Mouse (Mus musculus): Measurements from ENCODE around the gene Six1.
"Not testable (repeated sequence)": the region's sequence is repeated elsewhere in the genome, so short reads cannot be mapped to it uniquely, and the experiment has no call there.

Six1 gene

DNA sequence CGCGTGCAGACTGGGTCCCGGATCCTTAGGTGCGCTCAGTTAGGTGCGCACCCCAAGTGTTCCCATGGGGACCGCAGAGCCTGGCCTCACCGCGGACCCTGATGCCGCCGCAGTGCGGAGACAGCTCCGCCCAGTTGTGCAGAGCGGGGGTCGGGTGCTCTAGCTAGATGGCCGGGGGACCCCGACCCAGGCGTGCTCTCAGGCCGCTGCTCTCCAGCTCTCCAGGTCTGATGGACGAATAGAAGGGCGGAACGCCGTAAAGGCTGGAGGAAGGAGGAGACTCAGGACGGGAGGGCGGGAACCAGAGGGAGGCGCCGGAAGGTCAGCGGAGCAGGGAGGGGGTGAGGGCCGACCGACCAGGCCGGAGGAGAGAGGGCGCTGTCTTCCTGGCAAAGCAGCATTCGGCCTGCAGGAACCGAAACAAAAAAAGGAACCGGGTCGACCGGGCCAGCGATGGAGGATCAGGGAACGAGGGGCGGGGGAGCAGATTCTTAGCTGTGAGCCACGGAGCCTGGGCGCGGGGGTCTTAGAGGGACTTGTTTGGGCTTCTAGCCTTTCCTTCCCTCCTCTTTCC is at the start of gene Six1:
TSS of gene Six1 (minus strand) at position 220 of the 574 bp plus-strand sequence.
- DNase-seq: peak; percentile 27

DNA sequence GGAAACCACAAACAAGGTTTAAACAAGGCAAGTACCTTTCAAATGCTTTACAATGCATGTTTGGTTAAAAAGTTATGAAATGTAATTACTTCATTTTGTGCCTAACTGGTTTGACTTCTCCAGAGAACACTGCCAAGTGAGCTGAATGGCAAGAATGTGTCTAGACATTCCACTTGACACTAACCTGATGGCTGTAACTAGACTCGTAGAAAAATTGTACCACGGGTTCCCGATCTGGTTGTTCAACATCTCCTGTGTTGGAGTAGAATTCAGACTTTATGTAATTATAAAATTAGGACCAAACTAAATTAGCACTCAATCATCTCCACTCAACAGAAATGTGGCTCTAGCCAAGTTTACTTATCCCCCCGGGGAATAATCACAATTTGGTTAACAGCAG is 44.9 kb upstream of the Six1 start:
- no peak for DNase-seq

DNA sequence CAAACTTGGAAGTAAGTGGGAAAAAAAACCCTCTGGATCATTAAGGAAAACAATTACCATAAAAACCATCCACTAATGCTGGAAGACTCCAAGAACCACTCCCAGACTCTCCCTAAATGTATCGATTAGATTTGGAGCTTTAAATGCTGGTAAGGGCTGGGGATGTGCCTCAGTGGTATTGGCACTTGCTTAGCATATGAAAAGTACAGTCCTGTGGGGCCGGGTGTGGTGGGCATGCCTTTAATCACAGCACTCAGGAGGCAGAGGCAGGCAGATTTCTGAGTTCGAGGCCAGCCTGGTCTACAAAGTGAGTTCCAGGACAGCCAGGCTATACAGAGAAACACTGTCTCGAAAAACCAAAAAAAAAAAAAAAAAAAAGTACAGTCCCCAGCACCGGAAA is 42.5 kb upstream of the Six1 start:
- DNase-seq: not testable (repeated sequence)

DNA sequence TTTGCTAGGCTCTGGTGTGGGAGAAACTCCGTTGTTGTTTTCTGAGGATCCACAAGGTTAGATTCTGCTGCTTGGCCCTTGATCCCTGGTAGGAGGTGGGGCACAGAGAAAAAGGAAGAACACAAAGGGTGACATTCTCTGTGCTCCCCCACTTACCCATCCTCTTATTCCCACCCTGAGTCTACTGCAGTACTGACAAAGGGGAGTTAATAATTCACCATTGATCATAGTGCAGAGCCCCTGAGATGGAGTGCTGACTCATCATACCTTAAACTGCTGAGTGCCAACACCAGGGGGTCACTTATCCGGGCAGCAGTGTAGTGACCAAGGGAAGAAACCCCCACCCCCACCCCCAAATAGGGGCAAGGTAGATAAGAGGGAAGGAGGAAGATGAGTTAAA is 40.9 kb upstream of the Six1 start:
- no peak for DNase-seq

DNA sequence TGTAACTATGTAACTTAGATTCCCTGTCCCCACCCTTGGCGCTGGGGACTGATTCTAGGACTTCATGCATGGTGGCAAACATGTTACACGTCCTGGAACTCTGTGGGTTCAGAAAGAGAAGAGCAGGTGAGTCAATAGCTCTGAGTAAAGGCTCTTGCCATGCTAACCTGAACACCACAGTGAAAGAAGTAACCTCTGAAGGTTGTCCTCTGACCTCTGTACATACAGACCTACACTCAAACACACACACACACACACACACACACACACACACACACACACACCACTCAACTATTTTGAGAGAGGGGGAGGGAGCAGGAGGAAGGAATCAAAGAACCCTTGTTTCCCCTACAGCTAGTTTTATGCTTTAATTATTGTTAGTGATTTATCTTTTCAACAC is 40.5 kb upstream of the Six1 start:
- DNase-seq: no peak

DNA sequence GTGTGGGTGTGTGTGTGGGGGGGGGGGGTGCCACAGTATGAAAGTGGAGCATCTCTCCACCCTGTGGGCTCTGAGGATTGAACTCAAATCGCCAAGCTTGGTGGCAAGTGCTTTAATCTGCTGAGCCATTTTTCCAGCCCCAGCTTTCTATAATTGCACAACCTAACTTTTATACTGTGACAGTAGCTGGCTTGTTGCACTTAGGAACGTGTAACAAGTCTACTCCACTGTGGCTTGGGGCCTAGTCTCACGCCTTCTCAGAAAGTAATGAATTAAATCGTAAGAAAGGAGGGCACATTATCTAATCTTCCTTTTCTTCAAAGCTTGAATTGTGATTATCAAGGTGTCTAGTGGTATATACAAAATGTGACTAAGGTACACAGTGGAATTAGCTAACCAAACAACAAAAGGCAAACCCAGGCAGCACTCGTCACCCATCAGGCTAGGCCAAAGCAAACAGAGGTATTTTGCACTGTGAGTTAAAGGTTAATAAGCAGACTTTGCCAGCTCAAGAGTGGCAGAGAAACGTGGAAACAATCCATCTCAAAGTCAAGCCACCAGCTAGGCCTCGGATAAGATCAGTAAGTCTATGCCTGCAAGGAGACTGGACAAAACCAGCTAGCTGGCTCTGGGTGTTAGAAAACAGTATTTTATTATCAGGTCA is 37.1 kb upstream of the Six1 start:
- DNase-seq: no peak

DNA sequence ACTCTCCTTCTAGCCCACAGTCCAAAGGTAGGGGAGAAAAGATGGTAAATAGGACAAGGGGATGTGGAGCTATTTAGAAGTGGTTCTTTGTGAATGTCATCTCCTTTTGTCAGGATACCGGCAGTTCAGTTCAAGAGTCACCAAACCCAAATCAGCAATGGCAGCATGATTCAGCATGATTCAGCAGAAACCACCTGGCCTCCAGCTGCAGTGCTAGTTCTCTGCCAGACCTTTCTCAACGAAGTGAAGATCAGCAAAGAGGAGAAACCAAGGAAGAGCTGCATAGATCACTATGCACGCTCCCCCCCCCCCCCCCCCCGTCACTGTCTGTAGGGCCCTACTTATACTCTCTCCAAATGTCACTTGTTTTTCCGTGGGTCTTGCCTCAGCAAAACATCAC is 35.2 kb upstream of the Six1 start:
- DNase-seq: no peak

DNA sequence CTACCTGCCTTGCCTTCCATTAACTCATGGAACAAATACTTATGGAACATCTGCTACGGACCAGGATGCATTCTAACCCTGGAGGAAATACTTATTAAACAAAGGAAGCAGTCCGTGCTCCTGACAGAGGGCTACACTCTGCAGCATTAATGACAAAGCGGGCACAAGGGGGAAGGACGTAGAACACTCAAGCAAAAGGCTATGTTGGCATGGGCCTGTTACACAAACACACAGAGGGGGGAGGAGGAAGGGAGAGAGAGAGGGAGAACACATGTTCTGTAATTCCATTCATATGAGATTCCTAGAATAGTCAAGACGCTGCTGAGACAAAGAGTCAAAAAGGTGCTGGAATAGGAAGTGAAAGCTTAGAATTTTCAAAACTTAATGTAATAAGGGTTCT is 34.8 kb upstream of the Six1 start:
- DNase-seq: no peak

DNA sequence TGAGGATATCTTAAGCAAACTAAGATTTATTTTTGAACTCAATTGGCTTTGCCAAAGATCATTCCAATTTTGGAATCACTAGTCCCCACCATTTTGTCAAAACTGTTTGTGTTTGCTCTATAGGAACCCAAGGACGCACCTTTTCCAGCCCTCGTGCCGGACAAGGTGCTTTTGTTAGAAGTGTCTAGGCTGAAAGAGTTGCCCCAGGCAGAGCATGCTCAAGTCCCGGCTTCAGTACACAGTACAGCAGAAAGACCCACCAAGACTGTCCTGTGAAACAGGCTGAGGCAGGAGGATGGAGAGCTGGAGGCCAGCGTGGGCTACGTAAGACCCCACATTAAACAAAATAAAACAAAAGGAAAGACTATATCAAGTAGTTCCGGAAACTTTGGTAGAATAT is 33.4 kb upstream of the Six1 start:
- no peak for DNase-seq

DNA sequence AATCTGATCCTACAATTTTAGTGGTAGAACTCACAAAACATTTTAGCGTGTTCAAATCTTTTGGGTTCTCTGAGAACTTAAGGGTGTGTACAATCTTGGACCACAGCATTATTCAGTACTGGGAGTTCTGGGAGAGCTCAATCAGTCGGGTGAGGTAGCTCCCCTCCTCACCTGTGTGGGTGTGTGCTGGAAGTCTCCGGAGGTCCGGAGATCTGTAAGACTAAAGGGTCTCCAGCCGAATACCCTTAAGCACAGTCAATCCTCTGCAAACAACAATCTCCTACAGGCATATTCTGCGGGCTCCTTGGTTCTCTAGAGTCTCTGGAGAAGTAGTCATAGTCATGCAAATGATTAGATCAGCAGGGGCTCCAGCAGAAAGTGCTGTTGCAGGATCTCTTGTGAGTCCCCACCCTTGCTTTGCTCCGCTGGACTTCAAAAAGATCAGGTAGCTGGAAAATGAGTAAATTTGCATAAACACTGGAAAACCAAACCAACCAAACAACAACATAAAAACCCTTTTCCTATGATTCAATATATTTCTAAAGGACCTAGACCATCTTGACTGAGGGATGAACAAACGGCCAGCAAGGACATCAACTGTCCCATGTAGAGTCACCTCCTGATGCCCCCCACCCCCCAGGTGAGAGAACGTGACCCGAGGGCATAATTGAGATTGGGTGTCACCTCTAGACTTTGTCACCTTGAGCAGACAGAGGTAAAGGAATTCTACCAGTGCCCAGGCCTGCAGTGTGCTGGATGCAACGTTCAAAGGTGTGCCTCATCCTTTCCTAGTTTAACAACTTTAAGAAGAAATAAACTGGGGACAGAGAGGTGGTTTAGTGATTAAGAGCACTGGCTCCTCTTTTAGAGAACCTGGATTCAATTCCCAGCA is 32.3 kb upstream of the Six1 start:
- DNase-seq: no peak

DNA sequence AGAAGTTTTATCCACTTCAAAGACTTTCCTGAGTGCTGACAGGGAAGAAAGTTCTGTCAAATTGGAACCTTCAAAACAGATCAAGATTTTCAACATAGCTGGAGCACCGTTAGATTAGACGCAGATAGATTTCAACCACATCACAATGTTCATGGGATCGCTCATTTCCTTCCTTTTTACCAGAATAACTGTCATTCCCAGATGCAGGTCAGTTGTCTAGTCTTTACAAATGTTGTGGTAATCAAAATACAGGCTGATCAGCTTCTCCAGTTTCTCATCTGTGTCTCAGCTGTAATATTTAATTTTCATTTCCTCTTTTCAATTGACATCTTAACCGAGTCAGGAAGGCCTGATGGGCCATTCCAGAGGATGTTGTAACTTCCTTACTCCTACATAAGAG is 30.1 kb upstream of the Six1 start:
- DNase-seq: no peak

DNA sequence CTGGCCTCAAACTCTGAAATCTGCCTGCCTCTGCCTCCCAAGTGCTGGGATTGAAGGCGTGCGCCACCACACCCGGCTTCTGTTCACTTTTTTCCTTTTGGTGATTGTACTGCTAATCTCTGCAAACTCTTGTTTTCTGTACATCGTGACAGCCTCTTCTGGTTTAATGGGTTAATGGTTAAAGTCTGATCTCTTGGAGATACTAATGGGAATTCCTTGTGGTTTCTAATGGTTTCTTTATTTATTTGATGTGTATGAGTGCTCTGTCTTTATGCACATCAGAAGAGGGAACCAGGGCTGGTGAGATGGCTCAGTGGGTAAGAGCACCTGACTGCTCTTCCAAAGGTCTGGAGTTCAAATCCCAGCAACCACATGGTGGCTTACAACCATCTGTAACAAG is 28.1 kb upstream of the Six1 start:
- not testable (repeated sequence) for DNase-seq

DNA sequence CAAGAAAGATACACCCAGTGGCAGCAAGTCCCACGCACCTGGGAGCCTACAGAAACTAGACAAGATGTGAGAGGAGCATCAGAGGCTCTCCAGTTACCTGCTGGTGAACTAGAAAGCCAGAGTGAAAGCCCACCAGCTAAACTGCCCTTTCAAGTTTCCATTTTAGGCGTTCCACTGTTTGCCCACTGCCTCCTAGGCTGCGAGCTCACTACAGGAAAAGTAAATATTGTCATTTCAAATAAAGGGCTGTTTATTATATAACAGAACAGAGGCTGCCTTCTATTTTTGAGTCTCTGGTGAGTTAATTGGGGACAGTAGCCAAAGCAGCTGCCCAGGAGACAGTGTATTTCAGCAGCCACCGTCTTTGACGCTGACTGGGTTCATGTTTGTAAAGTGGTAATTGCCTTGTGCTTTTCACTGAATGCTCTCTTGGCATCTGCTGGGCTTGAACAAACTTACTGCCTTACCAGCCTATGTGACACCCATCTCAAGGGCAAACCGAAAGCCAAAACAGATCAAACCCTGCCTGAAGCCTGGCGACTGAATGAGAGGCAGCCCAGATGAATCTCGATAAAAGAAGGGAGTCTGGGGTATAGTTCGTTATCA is 7.2 kb upstream of the Six1 start:
- DNase-seq: no peak

DNA sequence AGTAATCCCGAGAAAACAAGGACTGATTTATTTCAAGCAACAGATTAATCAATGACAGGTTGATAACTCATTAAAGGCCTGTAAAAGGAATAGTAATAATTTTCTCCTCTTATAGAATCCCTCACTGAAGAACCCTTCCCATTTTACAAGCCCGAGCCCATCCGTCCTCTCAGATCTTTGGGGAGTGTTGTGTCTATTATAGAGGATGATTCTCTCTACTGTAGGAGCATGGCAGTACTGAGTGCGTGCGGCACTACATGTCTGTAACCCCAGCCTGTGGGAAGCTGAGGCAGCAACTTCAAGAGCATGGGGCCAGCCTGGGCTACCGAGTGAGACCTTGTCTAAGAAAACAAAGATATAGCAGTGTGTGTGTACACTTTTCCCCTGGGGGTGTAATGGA is 3.8 kb upstream of the Six1 start:
- DNase-seq: no peak

DNA sequence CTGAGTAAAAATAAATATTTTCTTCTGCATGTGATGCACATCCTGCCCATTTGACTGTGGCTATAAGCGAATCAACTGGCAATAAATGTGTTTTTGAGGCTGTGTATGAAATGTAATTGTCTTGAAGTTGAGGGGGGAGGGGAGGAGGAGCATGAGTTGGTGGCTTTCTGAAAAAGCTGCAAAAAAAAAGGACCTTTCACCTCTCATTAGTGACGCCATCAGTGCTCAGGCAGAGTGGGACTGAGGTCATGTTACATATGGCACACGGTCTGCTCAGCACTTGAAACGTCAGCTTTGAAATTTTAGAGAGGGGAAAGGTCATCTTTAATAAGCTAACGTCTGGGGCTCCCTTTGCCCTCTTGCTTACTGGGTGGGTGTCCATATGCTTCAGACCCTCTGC is 1.8 kb upstream of the Six1 start:
- DNase-seq: no peak

DNA sequence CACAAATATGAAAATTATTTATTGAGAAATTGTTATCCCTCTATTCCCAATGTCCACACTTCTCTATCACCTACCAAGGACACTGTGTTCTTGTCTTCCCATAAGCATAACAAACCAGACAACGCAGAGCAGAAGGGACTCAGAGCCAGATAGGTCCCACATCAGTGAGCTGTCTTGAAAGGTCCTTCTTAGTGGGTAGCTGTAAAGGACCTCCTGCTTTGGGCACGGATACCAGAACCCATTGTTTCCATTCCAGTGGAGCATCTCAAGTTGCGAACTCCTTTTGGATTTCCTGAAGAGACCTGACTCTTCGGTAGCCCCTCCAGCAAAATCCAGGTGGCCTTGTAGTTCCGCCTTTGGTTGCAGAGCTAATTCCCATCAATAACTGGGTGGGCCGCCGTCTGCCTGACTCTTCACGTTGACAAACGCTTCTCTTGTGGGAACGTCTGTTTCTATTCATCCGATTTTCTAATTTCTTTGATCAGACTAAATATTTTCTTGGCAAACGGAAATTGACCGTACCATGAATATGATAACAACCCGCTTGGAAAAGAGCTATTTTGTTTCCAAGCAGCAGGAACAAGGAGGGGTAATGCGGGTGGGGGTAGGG is 994 bp upstream of the Six1 start:
- DNase-seq: no peak

DNA sequence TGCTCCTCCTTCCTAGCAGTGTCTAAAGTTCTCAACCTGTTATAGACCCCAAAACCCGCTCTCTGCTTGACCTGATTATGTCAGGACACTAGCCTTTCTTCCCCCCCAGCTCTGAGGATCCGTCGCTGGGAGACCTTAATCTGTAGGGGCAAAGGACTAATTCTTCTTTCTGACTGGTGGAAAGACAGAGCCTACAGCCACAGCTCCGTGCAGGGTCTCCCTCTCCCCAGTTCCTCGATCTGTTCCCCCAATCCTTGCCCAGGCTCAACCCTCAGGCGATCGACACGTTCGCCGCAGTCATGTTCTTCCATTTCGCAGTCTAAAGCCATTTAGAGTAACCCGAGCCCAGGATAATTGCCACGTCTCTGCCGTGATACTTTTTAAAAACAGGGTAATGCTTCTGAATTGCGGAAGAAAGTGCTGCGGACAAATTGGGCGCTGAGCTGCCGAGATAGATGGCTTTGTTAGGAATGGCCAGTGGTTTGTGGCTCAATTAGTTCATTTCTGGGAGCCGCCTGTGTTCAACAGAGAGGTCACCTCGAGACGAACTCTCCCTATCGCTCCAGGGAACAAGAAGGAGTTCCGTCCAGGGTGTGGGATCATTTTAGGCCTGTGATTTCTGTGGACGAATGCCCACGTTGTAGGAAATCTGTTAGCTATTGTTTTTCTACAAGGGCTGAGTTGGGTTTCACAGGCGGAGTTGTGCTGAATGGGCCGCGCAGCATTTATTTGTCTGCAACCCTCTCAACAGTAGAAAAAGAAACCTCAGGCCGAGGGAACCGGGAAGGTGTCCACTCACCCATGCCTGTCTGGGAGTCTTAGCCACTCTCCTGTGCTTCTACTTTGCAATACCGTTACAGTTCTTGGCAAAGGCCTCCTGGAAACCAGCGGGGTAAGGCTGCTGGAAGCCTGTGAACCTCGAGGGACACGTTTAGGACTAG is 766 bp downstream of the Six1 start:
- DNase-seq: no peak

DNA sequence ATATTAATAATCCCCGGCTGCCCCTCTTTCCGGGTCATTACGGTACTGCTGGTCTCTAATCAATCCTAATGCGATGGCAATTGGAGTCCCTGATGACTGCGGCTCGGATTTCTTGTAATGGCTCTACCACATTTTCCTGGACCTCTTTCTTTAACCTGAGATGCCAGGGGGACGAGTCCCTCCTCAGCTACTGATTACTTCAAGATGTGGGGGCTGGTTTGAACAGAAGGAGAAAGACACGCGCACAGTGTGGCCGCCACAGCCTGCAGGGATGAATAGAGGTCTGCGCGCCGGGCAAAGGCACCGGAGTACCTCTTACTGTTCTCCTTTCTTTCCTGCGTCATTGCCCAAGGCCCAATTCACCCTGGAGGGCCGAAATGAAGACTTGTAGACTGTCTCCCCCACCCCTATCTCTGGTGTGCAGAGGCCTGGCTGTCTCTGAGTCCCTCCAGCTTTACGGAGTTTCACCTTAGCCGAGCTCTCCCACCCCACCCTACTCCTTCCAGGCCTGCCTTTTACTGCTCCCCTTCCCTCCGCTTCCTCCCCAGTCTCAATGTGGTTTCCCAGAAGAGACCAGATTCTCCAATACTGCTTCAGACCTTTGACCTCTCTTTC is 1.5 kb downstream of the Six1 start:
- no peak for DNase-seq

DNA sequence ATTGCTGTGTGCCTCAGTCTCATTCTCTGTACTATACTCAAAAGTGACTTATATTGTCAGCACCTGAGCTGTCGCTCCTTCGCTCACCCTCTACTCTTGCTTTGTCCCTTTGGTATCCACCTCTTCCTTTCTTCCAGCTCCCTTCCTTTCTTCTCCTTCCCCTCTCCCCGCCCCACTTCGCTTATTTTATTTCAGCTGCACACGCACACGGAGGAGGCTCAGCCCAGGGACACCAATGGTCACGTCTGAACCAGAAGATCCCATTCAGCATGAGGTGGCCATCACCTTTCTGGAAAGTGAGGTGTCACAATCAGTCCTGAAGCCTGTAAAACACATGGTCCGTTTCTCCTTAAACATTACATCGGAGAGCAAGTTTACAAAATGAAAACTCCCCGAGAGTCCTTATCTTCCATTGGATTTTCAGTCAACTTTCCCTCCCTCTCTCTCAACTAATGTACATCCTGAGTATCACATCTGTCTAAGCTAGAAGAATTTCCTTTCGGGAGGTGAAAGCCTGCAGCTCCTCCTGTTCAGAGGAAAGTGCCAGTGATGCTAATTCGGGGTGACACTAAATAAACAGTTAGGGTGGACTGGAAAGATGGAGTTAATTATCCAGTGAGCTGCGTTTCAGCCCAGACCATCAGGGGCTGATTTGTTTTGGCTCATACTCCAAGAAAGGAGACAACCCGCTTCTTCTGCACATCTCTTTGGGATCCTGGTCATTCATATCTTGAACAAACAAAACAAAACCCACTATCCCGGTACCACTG is 2.7 kb downstream of the Six1 start:
- no peak for DNase-seq

DNA sequence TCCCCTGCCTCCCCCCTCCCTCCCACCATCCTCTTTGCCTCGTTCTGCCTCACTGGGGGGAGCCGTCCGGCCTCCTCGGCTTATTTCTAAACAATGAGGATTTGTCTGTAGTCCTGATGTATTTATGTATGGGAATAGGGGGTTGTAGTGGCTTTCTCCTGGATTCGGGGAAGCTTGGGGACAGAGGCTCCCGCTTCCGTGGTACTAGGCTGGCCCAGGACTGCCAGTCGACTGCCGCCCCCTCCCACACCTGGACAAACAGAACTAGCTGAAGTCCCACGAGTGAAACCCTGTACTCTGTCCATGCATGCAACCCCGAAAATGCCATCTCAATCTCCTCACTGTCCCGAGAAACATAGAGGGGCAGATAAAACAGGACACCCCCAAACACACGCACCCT is 3.4 kb downstream of the Six1 start:
- DNase-seq: no peak
